Mouse (Mus musculus): ENCODE measurements around the gene Gm44973. TPM values are rescaled to one million over a fixed set of nuclear protein-coding genes. Genes with fewer than 3 reads are reported as not detected.

Gene Gm44973
- polyA plus RNA-seq, 1 experiment from 2014 or later: 3.3 TPM

DNA sequence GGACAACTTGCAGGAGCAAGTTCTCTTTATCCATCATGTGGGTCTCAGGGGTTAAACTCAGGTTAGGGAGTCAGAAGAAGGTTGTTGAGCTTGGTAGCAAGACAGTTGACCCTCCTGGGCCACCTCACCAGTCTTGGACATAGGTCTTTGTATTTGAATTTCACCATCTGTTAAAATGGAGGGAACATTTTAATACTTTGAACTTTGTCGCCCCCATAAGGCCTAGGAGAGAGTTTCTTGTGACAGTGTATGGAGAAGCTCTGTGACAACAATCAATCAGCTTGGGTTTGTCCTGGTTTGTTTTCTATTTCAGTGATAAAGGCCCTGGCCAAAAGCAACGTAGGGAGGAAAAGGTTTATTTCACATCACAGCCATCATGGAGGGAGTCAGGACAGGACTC is 32.0 kb downstream of the Gm44973 start:
- no peaks in the 10 kb centered on the region for H3K36me3 ChIP-seq (ENCODE audit: control insufficient read depth, insufficient read depth, low read length)
- TF ChIP-seq EP300 (optimal IDR thresholded peaks at IDR 0.05) (no peak), CTCF (IDR thresholded peaks at IDR 0.05; ENCODE audit: low read depth) (peak; percentile 66)
- no peak for ATAC-seq (ENCODE audit: low FRiP score, low TSS enrichment)
- 23% methylated on average over 2 of the region's 2 CpGs for WGBS
- H3K4me1 ChIP-seq (replicated peaks; ENCODE audit: control insufficient read depth, insufficient read depth): no peaks in the 10 kb centered on the region
- H3K27me3 ChIP-seq (ENCODE audit: control insufficient read depth, insufficient read depth, low read length): no peaks in the 10 kb centered on the region
- H3K9me3 ChIP-seq (ENCODE audit: control insufficient read depth, low read length): no peaks in the 10 kb centered on the region
- H3K4me2 ChIP-seq (replicated peaks; ENCODE audit: low read depth): no peak overlapping the region
- no peak for DNase-seq (ENCODE audit: low spot score)
- no peak overlapping the region for H3K4me3 ChIP-seq (ENCODE audit: low read depth, low read length)
- H3K9ac ChIP-seq (ENCODE audit: low read length): no peak overlapping the region
- H3K27ac ChIP-seq (replicated peaks): no peak overlapping the region

DNA sequence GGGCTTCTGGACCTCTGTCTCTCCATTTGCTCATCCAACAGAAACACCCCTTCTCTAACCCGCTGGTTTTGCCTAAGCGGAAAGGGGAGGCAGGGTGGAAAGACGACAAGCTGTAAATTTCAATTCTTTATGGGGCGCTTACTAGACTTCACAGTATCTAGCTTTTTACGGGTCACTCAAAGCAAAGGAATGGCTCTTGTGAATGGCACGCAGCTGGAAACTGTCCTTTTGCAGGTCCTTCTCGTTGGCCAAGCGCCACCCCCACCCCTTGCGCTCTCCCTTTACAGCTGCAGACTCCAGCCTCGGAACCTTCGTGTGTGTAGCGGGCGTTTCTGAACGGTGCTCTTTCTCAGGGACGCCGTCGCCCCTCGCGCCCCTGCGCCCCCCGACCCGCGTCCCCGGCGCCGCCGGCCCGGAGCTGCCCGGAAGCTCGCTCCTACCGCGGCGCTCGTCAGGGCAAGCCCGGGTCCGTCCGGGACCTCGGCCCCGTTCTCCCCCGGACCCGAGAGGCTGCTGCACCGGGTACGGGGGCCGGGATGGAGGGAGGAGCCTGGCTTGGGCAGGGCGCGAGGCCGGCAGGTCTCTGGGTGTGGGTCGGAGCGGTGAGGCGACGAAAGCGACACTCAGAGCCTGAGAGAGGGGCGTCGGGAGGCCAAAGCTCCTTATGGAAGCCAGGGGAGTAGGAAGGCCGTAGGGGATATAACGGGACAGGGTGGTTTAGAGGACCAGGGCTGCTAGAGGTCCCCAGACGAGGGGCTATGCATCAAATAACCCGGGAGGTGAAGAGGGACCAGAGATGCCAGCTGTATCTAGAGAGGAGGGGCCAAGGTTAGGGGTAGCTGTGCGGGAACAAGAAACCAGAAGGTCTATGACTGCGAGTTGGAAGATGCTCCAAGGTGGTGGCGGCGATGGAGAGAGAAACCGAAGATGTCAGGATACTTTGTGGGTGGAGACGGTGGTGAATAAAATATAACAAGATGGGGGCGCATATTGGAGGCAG is 36.2 kb downstream of the Gm44973 start, which contains the start of gene Zfp580:
Zfp580 (plus strand) TSS at position 346 of the 1,000 bp plus-strand sequence.
- Histone ChIP-seq H3K9me3 (ENCODE audit: control insufficient read depth, low read length) (no peaks in the 10 kb centered on the region), H3K27me3 (ENCODE audit: control insufficient read depth, insufficient read depth, low read length) (peaks cover 7% of the 10 kb centered on the region; the same call in 1 of the 2 replicates), H3K36me3 (ENCODE audit: control insufficient read depth, insufficient read depth, low read length) (no peaks in the 10 kb centered on the region), H3K4me2 (replicated peaks; ENCODE audit: low read depth) (peak within 1 kb of the TSS; percentile 89), H3K27ac (replicated peaks) (peak within 1 kb of the TSS; percentile 81), H3K4me1 (replicated peaks; ENCODE audit: control insufficient read depth, insufficient read depth) (peaks cover 6% of the 10 kb centered on the region), H3K4me3 (ENCODE audit: low read depth, low read length) (peak within 1 kb of the TSS; percentile 74), H3K9ac (ENCODE audit: low read length) (peak within 1 kb of the TSS; percentile 84)
- under 1% methylated on average over 64 of the region's 65 CpGs for WGBS
- DNase-seq (ENCODE audit: low spot score) (peak; percentile 67), ATAC-seq (ENCODE audit: low FRiP score, low TSS enrichment) (peak; percentile 73)
- no peak for TF ChIP-seq CTCF (IDR thresholded peaks at IDR 0.05; ENCODE audit: low read depth)
- TF ChIP-seq EP300 (optimal IDR thresholded peaks at IDR 0.05): no peak

- no peak overlapping the region for H3K27ac ChIP-seq (replicated peaks)
- WGBS: under 1% methylated on average over 6 of the region's 12 CpGs
- no peak for ATAC-seq (ENCODE audit: low FRiP score, low TSS enrichment)
- H3K4me3 ChIP-seq (ENCODE audit: low read depth, low read length): peak overlapping the region; percentile 74
- no peaks in the 10 kb centered on the region for H3K9me3 ChIP-seq (ENCODE audit: control insufficient read depth, low read length)
- H3K27me3 ChIP-seq (ENCODE audit: control insufficient read depth, insufficient read depth, low read length): peaks cover 7% of the 10 kb centered on the region; the same call in 1 of the 2 replicates
- H3K36me3 ChIP-seq (ENCODE audit: control insufficient read depth, insufficient read depth, low read length): no peaks in the 10 kb centered on the region
- peak overlapping the region; percentile 89 for H3K4me2 ChIP-seq (replicated peaks; ENCODE audit: low read depth)
- TF ChIP-seq EP300 (optimal IDR thresholded peaks at IDR 0.05) (no peak), CTCF (IDR thresholded peaks at IDR 0.05; ENCODE audit: low read depth) (no peak)
- H3K4me1 ChIP-seq (replicated peaks; ENCODE audit: control insufficient read depth, insufficient read depth): peaks cover 6% of the 10 kb centered on the region
- DNase-seq (ENCODE audit: low spot score): no peak
- peak overlapping the region; percentile 84 for H3K9ac ChIP-seq (ENCODE audit: low read length)
These were observed 37.1 kb downstream of the Gm44973 start for GRCm38 (mm10) chr7:5052438-5052837.

GRCm38 (mm10) chr7:5052931-5053343 is 37.6 kb downstream of the Gm44973 start:
- 11% methylated on average over 44 of the region's 45 CpGs for WGBS
- Histone ChIP-seq H3K4me3 (ENCODE audit: low read depth, low read length) (peak overlapping the region; percentile 74), H3K27me3 (ENCODE audit: control insufficient read depth, insufficient read depth, low read length) (peaks cover 7% of the 10 kb centered on the region; the same call in 1 of the 2 replicates), H3K9ac (ENCODE audit: low read length) (peak overlapping the region; percentile 47), H3K36me3 (ENCODE audit: control insufficient read depth, insufficient read depth, low read length) (no peaks in the 10 kb centered on the region), H3K4me1 (replicated peaks; ENCODE audit: control insufficient read depth, insufficient read depth) (peaks cover 6% of the 10 kb centered on the region), H3K27ac (replicated peaks) (no peak overlapping the region), H3K4me2 (replicated peaks; ENCODE audit: low read depth) (peak overlapping the region; percentile 89), H3K9me3 (ENCODE audit: control insufficient read depth, low read length) (no peaks in the 10 kb centered on the region)
- no peak for TF ChIP-seq EP300 (optimal IDR thresholded peaks at IDR 0.05)
- TF ChIP-seq CTCF (IDR thresholded peaks at IDR 0.05; ENCODE audit: low read depth): no peak
- ATAC-seq (ENCODE audit: low FRiP score, low TSS enrichment) (0 out of 2 replicates have a peak, but pooled peaks have one; percentile 40), DNase-seq (ENCODE audit: low spot score) (peak; percentile 41)

- peaks cover 7% of the 10 kb centered on the region; the same call in 1 of the 2 replicates for H3K27me3 ChIP-seq (ENCODE audit: control insufficient read depth, insufficient read depth, low read length)
- H3K27ac ChIP-seq (replicated peaks): no peak overlapping the region
- H3K9me3 ChIP-seq (ENCODE audit: control insufficient read depth, low read length): no peaks in the 10 kb centered on the region
- peaks cover 6% of the 10 kb centered on the region for H3K4me1 ChIP-seq (replicated peaks; ENCODE audit: control insufficient read depth, insufficient read depth)
- ATAC-seq (ENCODE audit: low FRiP score, low TSS enrichment) (no peak), DNase-seq (ENCODE audit: low spot score) (no peak)
- no peak for TF ChIP-seq EP300 (optimal IDR thresholded peaks at IDR 0.05)
- TF ChIP-seq CTCF (IDR thresholded peaks at IDR 0.05; ENCODE audit: low read depth): no peak
- peak overlapping the region; percentile 74 for H3K4me3 ChIP-seq (ENCODE audit: low read depth, low read length)
- H3K4me2 ChIP-seq (replicated peaks; ENCODE audit: low read depth): peak overlapping the region; percentile 89
- 13% methylated on average over 32 of the region's 32 CpGs for WGBS
- H3K36me3 ChIP-seq (ENCODE audit: control insufficient read depth, insufficient read depth, low read length): no peaks in the 10 kb centered on the region
- H3K9ac ChIP-seq (ENCODE audit: low read length): peak overlapping the region; percentile 55; the same call in 1 of the 2 replicates
These were observed 38.3 kb downstream of the Gm44973 start for GRCm38 (mm10) chr7:5053456-5054179.
